Mouse (Mus musculus): Measurements from ENCODE around the gene Wdr20. TPM values are rescaled to one million over a fixed set of nuclear protein-coding genes. Genes with fewer than 3 reads are reported as not detected.
A peak's percentile ranks its signal among the peaks of the same experiment; 100 is the strongest.
"Not testable (repeated sequence)": the region's sequence is repeated elsewhere in the genome, so short reads cannot be mapped to it uniquely, and the experiment has no call there.

Wdr20 gene
- polyA plus RNA-seq, 1 experiment = 15.5 TPM

GRCm38 (mm10) chr12:110696975-110697400 lies 40.8 kb upstream of the Wdr20 start:
- 44% methylated on average over 9 of the region's 9 CpGs for WGBS
- Histone ChIP-seq H3K27me3 (ENCODE audit: control insufficient read depth, insufficient read depth, low read length) (no peaks in the 10 kb centered on the region), H3K4me1 (ENCODE audit: control insufficient read depth, insufficient read depth, insufficient read length, low read length) (peaks cover 3% of the 10 kb centered on the region), H3K4me3 (ENCODE audit: low read depth, low read length) (peak overlapping the region; percentile 86), H3K36me3 (ENCODE audit: control insufficient read depth, insufficient read depth, low read length) (peaks cover 10% of the 10 kb centered on the region), H3K27ac (ENCODE audit: insufficient read depth, low read depth, low read length) (no peak overlapping the region)
- TF ChIP-seq CTCF (IDR thresholded peaks at IDR 0.05; ENCODE audit: extremely low read depth, insufficient read length, insufficient replicate concordance, low read depth, low read length) (no peak), POLR2A (IDR thresholded peaks at IDR 0.05; ENCODE audit: low read depth, low read length) (no peak)

DNA sequence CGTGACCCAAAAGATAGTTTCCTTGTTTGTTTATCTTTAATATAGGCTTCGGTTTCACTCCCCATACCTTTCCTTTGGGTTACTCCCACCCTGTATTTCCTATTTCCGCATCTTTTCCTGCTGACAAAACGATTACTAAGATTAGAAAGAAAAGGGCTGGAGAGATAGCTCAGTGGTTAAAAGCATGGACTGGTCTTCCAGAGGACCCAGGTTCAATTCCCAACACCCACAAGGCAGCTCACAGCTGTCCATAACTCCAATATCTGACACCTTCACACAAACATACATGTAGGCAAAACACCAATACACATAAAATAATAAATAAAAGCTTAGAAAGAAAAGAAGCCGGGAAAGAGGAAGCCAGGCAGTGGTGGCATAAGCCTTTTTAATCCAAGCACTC lies 40.3 kb upstream of the Wdr20 start:
- WGBS = 65% methylated on average over 5 of the region's 5 CpGs
- Histone ChIP-seq H3K27ac (ENCODE audit: insufficient read depth, low read depth, low read length) (no peak overlapping the region), H3K4me3 (ENCODE audit: low read depth, low read length) (no peak overlapping the region), H3K36me3 (ENCODE audit: control insufficient read depth, insufficient read depth, low read length) (peaks cover 10% of the 10 kb centered on the region), H3K4me1 (ENCODE audit: control insufficient read depth, insufficient read depth, insufficient read length, low read length) (peaks cover 3% of the 10 kb centered on the region), H3K27me3 (ENCODE audit: control insufficient read depth, insufficient read depth, low read length) (no peaks in the 10 kb centered on the region)
- TF ChIP-seq POLR2A (IDR thresholded peaks at IDR 0.05; ENCODE audit: low read depth, low read length) = no peak
- no peak for TF ChIP-seq CTCF (IDR thresholded peaks at IDR 0.05; ENCODE audit: extremely low read depth, insufficient read length, insufficient replicate concordance, low read depth, low read length)

- TF ChIP-seq POLR2A (IDR thresholded peaks at IDR 0.05; ENCODE audit: low read depth, low read length) (no peak), CTCF (IDR thresholded peaks at IDR 0.05; ENCODE audit: extremely low read depth, insufficient read length, insufficient replicate concordance, low read depth, low read length) (no peak)
- Histone ChIP-seq H3K27ac (ENCODE audit: insufficient read depth, low read depth, low read length) (no peak overlapping the region), H3K36me3 (ENCODE audit: control insufficient read depth, insufficient read depth, low read length) (peaks cover 6% of the 10 kb centered on the region), H3K4me3 (ENCODE audit: low read depth, low read length) (no peak overlapping the region), H3K27me3 (ENCODE audit: control insufficient read depth, insufficient read depth, low read length) (no peaks in the 10 kb centered on the region), H3K4me1 (ENCODE audit: control insufficient read depth, insufficient read depth, insufficient read length, low read length) (peaks cover 3% of the 10 kb centered on the region)
- whole genome bisulfite sequencing = 71% methylated on average over 1 of the region's 1 CpGs
These were observed 39.7 kb upstream of the Wdr20 start for GRCm38 (mm10) chr12:110698080-110698479.

DNA sequence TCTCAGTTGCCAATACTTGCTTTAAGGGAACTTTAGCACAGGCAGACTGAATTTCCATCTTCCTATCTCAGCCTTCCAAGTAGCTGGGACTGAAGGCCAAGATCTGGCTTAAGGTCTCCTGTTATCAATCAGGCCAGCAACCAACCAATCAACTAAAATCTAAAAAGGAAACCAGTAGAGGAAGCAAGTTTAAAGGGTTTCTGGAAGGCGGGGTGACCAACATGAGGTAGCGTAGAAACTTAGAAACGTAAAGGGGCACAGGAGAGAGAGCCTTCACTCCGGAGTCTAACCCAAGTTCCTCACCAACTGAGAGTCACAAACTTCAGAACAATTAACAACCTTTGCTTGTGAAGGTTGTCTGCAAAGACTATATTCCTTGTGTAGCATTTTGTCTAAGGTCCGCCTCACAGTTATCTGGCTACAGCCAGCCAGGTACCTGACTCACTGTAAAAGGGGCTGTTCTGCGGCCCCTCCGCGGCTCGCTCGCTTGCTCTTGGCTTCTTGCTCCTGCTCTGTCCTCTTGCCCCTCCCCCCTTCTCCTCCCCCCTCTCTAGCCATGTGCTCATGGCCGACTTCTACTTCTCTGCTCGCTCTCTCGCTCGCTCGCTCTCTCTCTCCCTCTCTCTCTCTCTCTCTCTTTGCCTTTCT lies 39.1 kb upstream of the Wdr20 start:
- H3K27ac ChIP-seq (ENCODE audit: insufficient read depth, low read depth, low read length) = no peak overlapping the region
- 60% methylated on average over 15 of the region's 15 CpGs for WGBS
- H3K4me1 ChIP-seq (ENCODE audit: control insufficient read depth, insufficient read depth, insufficient read length, low read length) = peaks cover 3% of the 10 kb centered on the region
- H3K4me3 ChIP-seq (ENCODE audit: low read depth, low read length) = 0 out of 2 replicates have a peak overlapping the region, but pooled peaks have one; percentile 11
- H3K27me3 ChIP-seq (ENCODE audit: control insufficient read depth, insufficient read depth, low read length) = no peaks in the 10 kb centered on the region
- peaks cover 4% of the 10 kb centered on the region; the same call in 1 of the 2 replicates for H3K36me3 ChIP-seq (ENCODE audit: control insufficient read depth, insufficient read depth, low read length)
- TF ChIP-seq POLR2A (IDR thresholded peaks at IDR 0.05; ENCODE audit: low read depth, low read length) = no peak
- TF ChIP-seq CTCF (IDR thresholded peaks at IDR 0.05; ENCODE audit: extremely low read depth, insufficient read length, insufficient replicate concordance, low read depth, low read length) = no peak

GRCm38 (mm10) chr12:110699171-110699547 lies 38.6 kb upstream of the Wdr20 start:
- Histone ChIP-seq H3K4me1 (ENCODE audit: control insufficient read depth, insufficient read depth, insufficient read length, low read length) (peaks cover 3% of the 10 kb centered on the region), H3K4me3 (ENCODE audit: low read depth, low read length) (no peak overlapping the region), H3K27me3 (ENCODE audit: control insufficient read depth, insufficient read depth, low read length) (no peaks in the 10 kb centered on the region), H3K36me3 (ENCODE audit: control insufficient read depth, insufficient read depth, low read length) (peaks cover 4% of the 10 kb centered on the region; the same call in 1 of the 2 replicates), H3K27ac (ENCODE audit: insufficient read depth, low read depth, low read length) (no peak overlapping the region)
- WGBS = 50% methylated on average over 2 of the region's 2 CpGs
- TF ChIP-seq POLR2A (IDR thresholded peaks at IDR 0.05; ENCODE audit: low read depth, low read length) (no peak), CTCF (IDR thresholded peaks at IDR 0.05; ENCODE audit: extremely low read depth, insufficient read length, insufficient replicate concordance, low read depth, low read length) (no peak)

DNA sequence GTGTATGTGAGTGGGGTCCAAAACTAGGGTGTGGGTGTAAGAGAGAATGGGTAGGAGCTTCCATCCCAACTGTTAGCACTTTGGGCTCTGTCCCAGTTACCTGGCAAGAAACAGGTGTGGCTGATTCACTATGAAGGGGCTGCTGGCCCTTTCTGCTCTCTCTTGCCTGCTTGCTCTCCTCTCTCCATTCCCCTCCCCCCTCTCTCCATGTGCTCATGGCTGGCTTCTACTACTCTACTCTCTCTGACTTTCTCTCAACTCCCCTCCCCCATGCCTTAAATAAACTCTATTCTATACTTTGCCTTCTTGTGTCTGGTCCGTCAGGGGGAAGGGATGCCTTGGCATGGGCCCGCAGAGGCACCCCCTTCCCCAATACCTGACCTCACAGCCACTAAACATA lies 37.0 kb upstream of the Wdr20 start:
- Histone ChIP-seq H3K36me3 (ENCODE audit: control insufficient read depth, insufficient read depth, low read length) (no peaks in the 10 kb centered on the region), H3K27me3 (ENCODE audit: control insufficient read depth, insufficient read depth, low read length) (no peaks in the 10 kb centered on the region), H3K4me3 (ENCODE audit: low read depth, low read length) (no peak overlapping the region), H3K4me1 (ENCODE audit: control insufficient read depth, insufficient read depth, insufficient read length, low read length) (no peaks in the 10 kb centered on the region; the same call in 1 of the 2 replicates), H3K27ac (ENCODE audit: insufficient read depth, low read depth, low read length) (no peak overlapping the region)
- TF ChIP-seq CTCF (IDR thresholded peaks at IDR 0.05; ENCODE audit: extremely low read depth, insufficient read length, insufficient replicate concordance, low read depth, low read length) (no peak), POLR2A (IDR thresholded peaks at IDR 0.05; ENCODE audit: low read depth, low read length) (no peak)
- WGBS = 87% methylated on average over 2 of the region's 2 CpGs

GRCm38 (mm10) chr12:110701363-110701762 lies 36.4 kb upstream of the Wdr20 start:
- WGBS = 42% methylated on average over 1 of the region's 3 CpGs
- H3K4me3 ChIP-seq (ENCODE audit: low read depth, low read length); H3K27ac ChIP-seq (ENCODE audit: insufficient read depth, low read depth, low read length): not testable (repeated sequence)

More at GRCm38 (mm10) chr12:110701363-110701762, 36.4 kb upstream of the Wdr20 start:
- H3K4me1 ChIP-seq (ENCODE audit: control insufficient read depth, insufficient read depth, insufficient read length, low read length); H3K36me3 ChIP-seq (ENCODE audit: control insufficient read depth, insufficient read depth, low read length); H3K27me3 ChIP-seq (ENCODE audit: control insufficient read depth, insufficient read depth, low read length): not testable (repeated sequence)
